14 mouse cellular contexts compared by ENCODE assay signal in genomic region chr7:35130888-35131287, GRCm38 (mm10). TPM values are rescaled to one million over a fixed set of nuclear protein-coding genes. Genes with fewer than 3 reads are reported as not detected.
"Had no signal": no experiment of that assay in that cellular context is flagged by ENCODE, and none has a peak within 500 bp of the region (broad histone marks: within the 10 kb centered on the region; RNA-seq: fewer than 3 reads in every experiment).

No protein-coding gene starts in this region.

- H3K4me3 ChIP-seq: limb, embryonic 13.5 days; midbrain, embryonic 13.5 days; stomach, embryonic 15.5 days had no signal

- H3K9ac ChIP-seq: limb, embryonic 13.5 days; liver, embryonic 14.5 days; midbrain, embryonic 13.5 days; stomach, embryonic 15.5 days had no signal

- H3K27ac ChIP-seq: kidney, postnatal 0 days; limb, embryonic 13.5 days; liver, embryonic 14.5 days; midbrain, embryonic 13.5 days; stomach, embryonic 15.5 days had no signal

- H3K36me3 ChIP-seq: limb, embryonic 13.5 days; midbrain, embryonic 13.5 days; stomach, embryonic 15.5 days had no signal

- H3K4me2 ChIP-seq: limb, embryonic 13.5 days; midbrain, embryonic 13.5 days; stomach, embryonic 15.5 days had no signal

- ATAC-seq: inflammation-experienced regulatory T-cells, adult 6 months; midbrain, embryonic 13.5 days had no signal

- H3K9me3 ChIP-seq: midbrain, embryonic 13.5 days; stomach, embryonic 15.5 days had no signal

- DNase-seq: kidney, adult 11 months; kidney, adult 9 months; layer of hippocampus, adult 9-11 months; layer of hippocampus, postnatal 36 days; right cerebral cortex, postnatal 14 days; thymus, adult 2 months; thymus, postnatal 25 days had no signal

RNA-seq across cellular contexts. Expression of gene Slc7a10, which starts 55.3 kb away (rescaled TPM):
- total RNA-seq: megakaryocyte progenitor cell, adult 5-6 weeks had no signal
